Mouse (Mus musculus) cerebellum, postnatal 10 days (tissue): ENCODE results near the gene Vmn2r76.
A peak's percentile ranks its signal among the peaks of the same experiment; 100 is the strongest.
"Not testable (repeated sequence)": the region's sequence is repeated elsewhere in the genome, so short reads cannot be mapped to it uniquely, and the experiment has no call there.

Experiments used
- DNase-seq, 2 experiments: peaks; one replicate each; pipeline ENCODE4 v3.0.0; 2021; ENCODE audit warnings: mixed read lengths in 2 of 2

The Vmn2r76 gene

GRCm38 (mm10) chr7:86246208-86246607 is at the start of gene Vmn2r76:
TSS of gene Vmn2r76 (minus strand) at chr7:86246308.
- no peak for DNase-seq

- no peak for DNase-seq
Measured at GRCm38 (mm10) chr7:86277072-86277471, 31.0 kb upstream of the Vmn2r76 start, which contains the start of gene Olfr310. TSS of gene Olfr310 (minus strand) at chr7:86277172.

- DNase-seq: peak; percentile 11
Measured at GRCm38 (mm10) chr7:86211345-86211744, 34.8 kb downstream of the Vmn2r76 start.

GRCm38 (mm10) chr7:86171678-86172077 is 74.4 kb downstream of the Vmn2r76 start, which contains the start of gene Vmn2r75:
TSS of gene Vmn2r75 (minus strand) at chr7:86171778.
- DNase-seq: not testable (repeated sequence)
